Mouse (Mus musculus) testis, adult 2 months (tissue): Measurements from ENCODE around the gene Fblim1. TPM values are rescaled to one million over a fixed set of nuclear protein-coding genes. Genes with fewer than 3 reads are reported as not detected.

Experiments
- H3K27ac ChIP-seq: fragments of 200-500 bp; 2 replicates; pipeline ENCODE4 v1.5.1; 2012; ENCODE audit warnings: low read depth, low read length; ENCODE audit not compliant: control insufficient read depth, insufficient read depth
- H3K27me3 ChIP-seq: fragments of 200-500 bp; 2 replicates; pipeline ENCODE4 v1.6.1; 2012; ENCODE audit warnings: mild to moderate bottlenecking, low read length, moderate library complexity; ENCODE audit not compliant: control insufficient read depth, insufficient read depth
- H3K36me3 ChIP-seq: fragments of 200-500 bp; 2 replicates; pipeline ENCODE4 v1.6.1; 2012; ENCODE audit warnings: mild to moderate bottlenecking, low read length; ENCODE audit not compliant: control insufficient read depth, insufficient read depth
- H3K4me1 ChIP-seq: fragments of 200-500 bp; 2 replicates; pipeline ENCODE4 v1.6.1; 2012; ENCODE audit warnings: low read length; ENCODE audit not compliant: control insufficient read depth, insufficient read depth
- H3K4me3 ChIP-seq: fragments of 200-500 bp; 2 replicates; pipeline ENCODE4 v1.5.1; 2012; ENCODE audit warnings: low read depth, mild to moderate bottlenecking, low read length, moderate library complexity, mixed read lengths; ENCODE audit not compliant: control insufficient read depth
- CTCF ChIP-seq: fragments of 200-500 bp; IDR thresholded peaks from 2 replicates; pipeline ENCODE4 v1.5.1; 2012; ENCODE audit warnings: low read depth, mild to moderate bottlenecking, inconsistent platforms, low read length, moderate library complexity; ENCODE audit not compliant: control insufficient read depth, insufficient read depth, insufficient replicate concordance
- POLR2A ChIP-seq: fragments of 200-500 bp; IDR thresholded peaks from 2 replicates; pipeline ENCODE4 v1.6.1; 2012; ENCODE audit warnings: low read depth, mild to moderate bottlenecking, inconsistent platforms, low read length, moderate library complexity; ENCODE audit not compliant: control insufficient read depth
- polyA plus RNA-seq: library from polyadenylated mRNA; depleted of rRNA; stranded (reverse); fragments of >200 nt; gene quantifications from 2 replicates; pipeline ENCODE4 v1.2.3, GENCODE M21; 2012

Fblim1 gene
- polyA plus RNA-seq, 1 experiment: 3.1 TPM

DNA sequence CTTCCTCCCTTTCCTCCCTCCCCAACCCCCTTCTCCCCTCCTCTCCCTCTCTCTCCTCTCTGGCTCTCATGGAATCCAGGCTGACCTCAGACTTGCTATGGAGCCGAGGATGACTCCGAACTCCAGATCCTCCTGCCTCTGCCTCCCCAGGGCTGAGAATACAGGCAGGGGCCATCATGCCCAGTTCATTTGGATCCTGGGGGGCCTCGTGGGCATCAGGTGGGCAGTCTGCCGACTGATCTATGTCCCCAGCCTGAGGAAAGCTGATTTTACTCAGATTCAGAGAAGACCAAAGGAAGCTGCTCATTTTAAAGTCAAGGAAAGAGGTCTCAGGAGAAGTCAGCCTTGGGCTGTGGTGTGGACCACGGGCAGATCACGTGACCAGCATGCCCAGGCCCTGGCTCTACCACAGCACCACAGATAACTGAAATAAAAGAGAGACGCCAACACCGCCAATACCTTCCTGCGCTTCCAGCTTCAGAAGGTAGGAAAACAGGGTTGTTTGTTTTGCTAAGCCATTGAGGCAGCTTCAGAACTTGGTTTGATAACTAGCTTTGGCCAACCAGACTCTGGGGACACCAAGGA lies 13.5 kb upstream of the Fblim1 start:
- H3K4me3 ChIP-seq: no peak overlapping the region
- no peaks in the 10 kb centered on the region for H3K27me3 ChIP-seq
- no peaks in the 10 kb centered on the region for H3K36me3 ChIP-seq
- peaks cover 14% of the 10 kb centered on the region for H3K4me1 ChIP-seq
- no peak overlapping the region for H3K27ac ChIP-seq
- TF ChIP-seq CTCF (no peak), POLR2A (no peak)

DNA sequence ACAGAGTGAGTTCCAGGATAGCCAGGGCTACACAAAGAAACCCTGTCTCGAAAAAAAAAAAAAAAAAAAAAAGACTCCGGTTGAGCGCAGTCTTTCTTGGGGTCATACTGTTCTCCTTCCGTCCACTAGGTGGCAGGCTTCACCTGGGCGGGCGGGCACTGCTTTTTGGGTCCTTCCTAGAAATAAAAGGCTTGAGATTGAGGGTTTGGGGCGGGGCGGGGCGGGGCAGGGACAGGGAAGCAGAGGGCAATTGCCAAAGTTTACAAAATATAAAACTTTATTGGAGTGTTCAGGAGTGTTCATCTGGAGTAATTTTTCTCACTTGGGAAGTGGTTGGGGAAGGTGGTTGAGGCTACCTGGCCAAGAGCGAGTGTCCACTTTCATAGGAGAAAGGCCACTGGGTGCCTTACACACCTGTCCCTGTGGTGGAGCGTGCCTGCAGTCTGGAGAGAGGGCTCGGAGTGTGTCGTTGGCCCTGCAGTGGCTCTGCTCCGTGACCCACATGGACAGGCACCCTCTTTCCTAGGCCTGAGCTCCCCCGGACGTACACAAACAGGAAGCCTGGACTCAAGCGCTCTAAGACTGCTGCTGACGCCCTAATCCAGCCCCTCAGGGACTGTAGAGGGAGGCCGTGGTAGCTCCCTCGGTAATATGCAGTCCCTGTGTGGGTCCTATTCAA lies 12.8 kb upstream of the Fblim1 start, which contains the start of gene Tmem82:
Tmem82 (minus strand) TSS at position 69 of the 679 bp plus-strand sequence.
- TF ChIP-seq CTCF (peak; percentile 61; the same call in 1 of the 2 replicates), POLR2A (no peak)
- peak within 1 kb of the TSS; percentile 89 for H3K4me3 ChIP-seq
- no peaks in the 10 kb centered on the region for H3K36me3 ChIP-seq
- peaks cover 14% of the 10 kb centered on the region for H3K4me1 ChIP-seq
- no peaks in the 10 kb centered on the region for H3K27me3 ChIP-seq
- H3K27ac ChIP-seq: peak within 1 kb of the TSS; percentile 5; the same call in 1 of the 2 replicates

DNA sequence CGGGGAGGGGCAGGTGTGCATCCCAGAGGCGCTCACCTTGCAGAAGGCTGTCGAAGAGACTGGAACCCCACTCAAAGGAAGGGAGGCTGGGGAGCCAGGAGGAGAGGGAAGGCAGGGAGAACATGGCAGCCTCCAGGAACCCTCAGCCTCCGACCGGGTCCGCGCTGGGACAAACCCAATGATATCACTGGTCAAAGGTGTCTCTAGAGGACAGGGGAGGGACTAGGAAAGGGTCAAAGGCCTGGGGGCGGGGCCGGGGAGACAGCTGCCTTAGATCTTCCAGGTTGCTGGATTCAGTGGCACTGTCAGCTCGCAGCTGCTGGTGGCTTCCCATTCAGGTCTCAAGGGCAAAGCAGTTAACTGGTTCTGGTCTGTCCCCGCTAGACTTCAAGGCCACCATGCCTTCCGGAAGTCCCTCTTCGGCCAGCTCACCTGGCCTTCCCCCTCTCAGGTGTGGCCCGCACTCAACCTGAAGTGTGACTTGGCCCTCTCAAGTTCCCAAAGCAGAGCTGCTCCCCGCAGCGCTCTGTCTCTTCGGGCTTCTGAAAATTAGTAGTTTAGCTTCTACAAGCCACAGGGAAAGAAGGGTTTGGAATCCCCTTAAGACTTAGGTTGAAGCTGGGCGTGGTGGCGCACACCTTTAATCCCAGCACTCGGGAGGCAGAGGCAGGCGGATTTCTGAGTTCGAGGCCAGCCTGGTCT lies 12.1 kb upstream of the Fblim1 start:
- peak overlapping the region; percentile 89 for H3K4me3 ChIP-seq
- no peaks in the 10 kb centered on the region for H3K27me3 ChIP-seq
- TF ChIP-seq CTCF (no peak), POLR2A (no peak)
- peak overlapping the region; percentile 5; the same call in 1 of the 2 replicates for H3K27ac ChIP-seq
- no peaks in the 10 kb centered on the region for H3K36me3 ChIP-seq
- H3K4me1 ChIP-seq: peaks cover 14% of the 10 kb centered on the region

DNA sequence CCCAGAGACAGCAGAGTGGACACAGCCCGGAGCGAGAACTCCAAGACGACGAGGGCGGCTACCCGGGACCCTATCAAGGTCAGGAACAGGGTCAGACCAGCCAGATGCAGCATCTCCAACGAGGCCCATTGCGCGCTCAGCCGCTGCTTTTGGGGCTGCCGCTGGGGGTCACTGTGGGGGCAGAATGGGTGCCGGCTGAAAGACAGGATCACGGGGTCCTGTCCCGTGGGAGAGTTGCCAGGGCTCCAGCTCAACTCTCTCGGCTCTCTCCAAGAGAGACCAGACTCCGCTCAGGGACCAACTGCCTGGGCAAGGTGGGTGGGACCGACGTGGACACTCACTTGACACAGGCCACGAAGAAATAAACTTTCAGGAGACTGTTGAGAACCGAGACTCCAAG lies 11.4 kb upstream of the Fblim1 start:
- Histone ChIP-seq H3K36me3 (no peaks in the 10 kb centered on the region), H3K27ac (no peak overlapping the region), H3K4me1 (peaks cover 14% of the 10 kb centered on the region), H3K4me3 (peak overlapping the region; percentile 89), H3K27me3 (no peaks in the 10 kb centered on the region)
- peak; percentile 16; the same call in 1 of the 2 replicates for TF ChIP-seq POLR2A
- TF ChIP-seq CTCF: peak; percentile 37; the same call in 1 of the 2 replicates

DNA sequence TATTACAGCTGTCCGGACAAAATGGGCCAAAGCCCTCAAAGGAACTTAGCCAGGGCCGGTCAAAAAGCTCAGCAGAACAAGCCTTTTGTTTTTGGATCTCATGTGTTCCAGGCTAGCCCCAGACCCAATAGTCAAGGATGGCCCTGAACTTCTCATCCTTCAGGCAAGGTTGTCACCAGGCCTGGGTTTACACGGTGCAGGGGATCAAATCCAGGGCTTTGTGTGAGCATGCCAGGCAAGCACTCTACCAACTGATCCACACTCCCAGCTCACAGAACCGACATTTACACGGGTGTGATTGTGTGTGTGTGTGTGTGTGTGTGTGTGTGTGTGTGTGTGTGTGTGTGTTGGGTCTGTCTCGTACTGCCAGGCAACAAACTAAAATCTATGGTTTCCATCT lies 10.9 kb upstream of the Fblim1 start:
- no peaks in the 10 kb centered on the region for H3K27me3 ChIP-seq
- no peaks in the 10 kb centered on the region for H3K36me3 ChIP-seq
- H3K27ac ChIP-seq: 0 out of 2 replicates have a peak overlapping the region, but pooled peaks have one; percentile 16
- TF ChIP-seq POLR2A (no peak), CTCF (no peak)
- peak overlapping the region; percentile 89 for H3K4me3 ChIP-seq
- peaks cover 14% of the 10 kb centered on the region for H3K4me1 ChIP-seq

DNA sequence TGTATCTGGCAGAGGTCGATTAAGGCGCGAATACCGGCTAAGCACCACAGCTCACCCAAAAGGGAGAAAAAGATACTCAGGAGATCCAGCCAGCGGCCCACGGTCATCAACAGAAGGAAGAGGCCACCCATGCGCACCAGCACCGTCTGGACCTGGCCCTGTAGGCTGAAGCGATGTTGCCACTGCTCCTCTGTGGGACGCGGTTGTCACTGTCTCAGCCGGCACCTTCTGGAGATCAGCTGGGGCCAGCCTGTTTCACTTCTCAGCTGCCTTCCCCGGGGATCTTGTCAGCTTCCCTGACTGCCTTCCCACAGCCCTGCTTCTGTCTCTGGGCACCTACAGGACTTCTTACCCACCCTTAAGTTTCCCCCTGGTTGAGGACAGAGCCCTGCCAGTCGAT lies 9.1 kb upstream of the Fblim1 start:
- H3K4me1 ChIP-seq: peaks cover 14% of the 10 kb centered on the region
- H3K27ac ChIP-seq: peak overlapping the region; percentile 73
- no peaks in the 10 kb centered on the region for H3K36me3 ChIP-seq
- no peaks in the 10 kb centered on the region for H3K27me3 ChIP-seq
- peak overlapping the region; percentile 89 for H3K4me3 ChIP-seq
- TF ChIP-seq POLR2A (peak; percentile 24; the same call in 1 of the 2 replicates), CTCF (no peak)

DNA sequence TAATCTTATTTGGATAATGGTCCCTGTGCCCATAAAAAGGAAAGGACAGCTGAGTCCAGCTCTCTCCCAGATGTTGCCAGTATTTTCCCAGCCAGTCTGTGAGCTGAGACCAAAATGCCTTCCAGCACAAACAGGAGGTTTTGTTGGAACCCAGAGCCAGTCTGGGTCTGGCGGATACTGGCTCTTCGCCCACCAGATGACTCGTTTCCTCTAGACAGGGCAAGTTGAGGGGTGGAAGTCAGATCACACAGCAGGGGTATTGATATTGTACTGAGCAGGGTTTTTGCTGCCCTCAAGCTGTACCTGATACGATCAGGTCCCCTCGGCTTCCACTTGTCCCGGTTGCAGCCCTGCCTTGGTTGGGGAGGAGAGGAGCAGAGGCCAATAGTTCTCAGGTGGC lies 3.6 kb upstream of the Fblim1 start:
- H3K27ac ChIP-seq: no peak overlapping the region
- TF ChIP-seq POLR2A (no peak), CTCF (no peak)
- no peaks in the 10 kb centered on the region for H3K4me1 ChIP-seq
- no peaks in the 10 kb centered on the region for H3K36me3 ChIP-seq
- H3K27me3 ChIP-seq: no peaks in the 10 kb centered on the region
- H3K4me3 ChIP-seq: no peak overlapping the region
